Mouse (Mus musculus) bone marrow macrophage, adult 2 months (primary cell): Measurements from ENCODE around the gene Disp1. TPM values are rescaled to one million over a fixed set of nuclear protein-coding genes. Genes with fewer than 3 reads are reported as not detected.

Experiments
- H3K27ac ChIP-seq: 2 replicates; pipeline ENCODE4 v1.5.1; 2012; ENCODE audit warnings: low read depth, low read length; ENCODE audit not compliant: insufficient read depth
- H3K4me1 ChIP-seq: 2 replicates; pipeline ENCODE4 v1.6.1; 2012; ENCODE audit warnings: low read length; ENCODE audit not compliant: control insufficient read depth, insufficient read depth
- H3K4me3 ChIP-seq: 2 replicates; pipeline ENCODE4 v1.5.1; 2012; ENCODE audit warnings: mild to moderate bottlenecking, low read length, moderate library complexity; ENCODE audit not compliant: insufficient read depth
- CTCF ChIP-seq: IDR thresholded peaks from 2 replicates; pipeline ENCODE4 v1.5.1; 2012; ENCODE audit warnings: low read depth, mild to moderate bottlenecking, low read length, moderate library complexity
- POLR2A ChIP-seq: IDR thresholded peaks from 2 replicates; pipeline ENCODE4 v1.6.1; 2012; ENCODE audit warnings: mild to moderate bottlenecking, low read depth, low read length, borderline replicate concordance
- polyA plus RNA-seq: library from polyadenylated mRNA; stranded (reverse); fragments of >200 nt; gene quantifications from 2 replicates; pipeline ENCODE4 v1.2.4, GENCODE M21; 2012; ENCODE audit not compliant: missing spikeins, insufficient read depth, insufficient read length

Disp1 gene
- polyA plus RNA-seq, 1 experiment, result 7.2 TPM

- H3K4me3 ChIP-seq, result no peak overlapping the region
- peak overlapping the region; percentile 20; the same call in 1 of the 2 replicates for H3K27ac ChIP-seq
- TF ChIP-seq POLR2A, result no peak
- TF ChIP-seq CTCF, result no peak
- H3K4me1 ChIP-seq, result peaks cover 12% of the 10 kb centered on the region
Observed at GRCm38 (mm10) chr1:183116946-183117826, 104.1 kb downstream of the Disp1 start.

- Histone ChIP-seq H3K27ac (peak overlapping the region; percentile 40), H3K4me3 (no peak overlapping the region), H3K4me1 (peaks cover 12% of the 10 kb centered on the region)
- TF ChIP-seq POLR2A (no peak), CTCF (no peak)
Observed at GRCm38 (mm10) chr1:183116441-183116840, 104.9 kb downstream of the Disp1 start.

GRCm38 (mm10) chr1:183115076-183115475, 106.2 kb downstream of the Disp1 start:
- H3K4me3 ChIP-seq, result no peak overlapping the region
- TF ChIP-seq POLR2A, result no peak
- no peak for TF ChIP-seq CTCF
- no peak overlapping the region for H3K27ac ChIP-seq
- peaks cover 12% of the 10 kb centered on the region for H3K4me1 ChIP-seq

- Histone ChIP-seq H3K4me3 (no peak overlapping the region), H3K27ac (no peak overlapping the region)
- no peak for TF ChIP-seq POLR2A
- TF ChIP-seq CTCF, result no peak
Observed at GRCm38 (mm10) chr1:183114554-183114953, 106.8 kb downstream of the Disp1 start.

GRCm38 (mm10) chr1:183113546-183113945, 107.8 kb downstream of the Disp1 start:
- H3K4me1 ChIP-seq, result peaks cover 12% of the 10 kb centered on the region
- TF ChIP-seq POLR2A, result no peak
- no peak for TF ChIP-seq CTCF
- no peak overlapping the region for H3K4me3 ChIP-seq
- no peak overlapping the region for H3K27ac ChIP-seq

More at GRCm38 (mm10) chr1:183114554-183114953, 106.8 kb downstream of the Disp1 start:
- H3K4me1 ChIP-seq, result peaks cover 12% of the 10 kb centered on the region

- Histone ChIP-seq H3K4me1 (no peaks in the 10 kb centered on the region), H3K4me3 (no peak overlapping the region), H3K27ac (no peak overlapping the region)
- TF ChIP-seq POLR2A (no peak), CTCF (no peak)
Observed at GRCm38 (mm10) chr1:183107476-183107875, 113.8 kb downstream of the Disp1 start.

- TF ChIP-seq POLR2A, result no peak
- no peak for TF ChIP-seq CTCF
- Histone ChIP-seq H3K27ac (no peak overlapping the region), H3K4me1 (peaks cover 13% of the 10 kb centered on the region), H3K4me3 (no peak overlapping the region)
Observed at GRCm38 (mm10) chr1:183104696-183105095, 116.6 kb downstream of the Disp1 start.

GRCm38 (mm10) chr1:183102775-183103174, 118.5 kb downstream of the Disp1 start:
- peaks cover 13% of the 10 kb centered on the region for H3K4me1 ChIP-seq
- H3K4me3 ChIP-seq, result no peak overlapping the region
- TF ChIP-seq POLR2A (no peak), CTCF (no peak)
- no peak overlapping the region for H3K27ac ChIP-seq

- Histone ChIP-seq H3K4me1 (peaks cover 13% of the 10 kb centered on the region), H3K4me3 (no peak overlapping the region), H3K27ac (no peak overlapping the region)
- TF ChIP-seq CTCF (no peak), POLR2A (no peak)
Observed at GRCm38 (mm10) chr1:183102153-183102552, 119.2 kb downstream of the Disp1 start.

- H3K4me3 ChIP-seq, result no peak overlapping the region
- H3K27ac ChIP-seq, result no peak overlapping the region
- H3K4me1 ChIP-seq, result peaks cover 13% of the 10 kb centered on the region
- TF ChIP-seq POLR2A, result no peak
- no peak for TF ChIP-seq CTCF
Observed at GRCm38 (mm10) chr1:183101371-183101770, 120.0 kb downstream of the Disp1 start.
